Mouse (Mus musculus) C2C12 (cell line): Measurements from ENCODE around the gene Als2cl.

Experiments used
- CEBPB ChIP-seq: IDR thresholded peaks from one replicate; pipeline ENCODE4 v1.6.1; 2011; ENCODE audit warnings: low read depth, mild to moderate bottlenecking, control low read depth, moderate library complexity
- CTCF ChIP-seq: IDR thresholded peaks from one replicate; pipeline ENCODE4 v1.5.1; 2011; ENCODE audit not compliant: control insufficient read depth, insufficient read depth, insufficient read length
- FOSL1 ChIP-seq: IDR thresholded peaks from one replicate; pipeline ENCODE4 v1.8.0; 2011; ENCODE audit warnings: mild to moderate bottlenecking, low read length; ENCODE audit not compliant: poor library complexity, insufficient read depth, severe bottlenecking

- TF ChIP-seq CTCF (no peak), CEBPB (no peak), FOSL1 (no peak)
Observed at GRCm38 (mm10) chr9:110855903-110856302, 23.8 kb upstream of the Als2cl start.
